Mouse (Mus musculus) liver, adult 2 months (tissue): ENCODE data around the gene Pptc7. TPM values are rescaled to one million over a fixed set of nuclear protein-coding genes. Genes with fewer than 3 reads are reported as not detected.
"Not testable (repeated sequence)": the region's sequence is repeated elsewhere in the genome, so short reads cannot be mapped to it uniquely, and the experiment has no call there.

Source experiments
- DNase-seq: peaks from one replicate; pipeline ENCODE4 v3.0.0-alpha.2; 2011; ENCODE audit warnings: low read depth, low spot score; ENCODE audit errors: extremely low read depth
- H3K27ac ChIP-seq: fragments of 200-500 bp; replicated peaks from 2 replicates; pipeline ENCODE4 v1.5.1; 2012; ENCODE audit warnings: low read depth, mild to moderate bottlenecking, control low read depth, inconsistent platforms, low read length; ENCODE audit not compliant: insufficient read depth
- H3K27me3 ChIP-seq: fragments of 200-500 bp; 2 replicates; pipeline ENCODE4 v1.6.1; 2012; ENCODE audit warnings: mild to moderate bottlenecking, moderate library complexity, low read length, inconsistent platforms; ENCODE audit not compliant: control insufficient read depth, insufficient read depth
- H3K36me3 ChIP-seq: fragments of 200-500 bp; 2 replicates; pipeline ENCODE4 v1.6.1; 2012; ENCODE audit warnings: low read length, inconsistent platforms; ENCODE audit not compliant: control insufficient read depth, insufficient read depth
- H3K4me1 ChIP-seq: fragments of 200-500 bp; 2 replicates; pipeline ENCODE4 v1.6.1; 2011; ENCODE audit warnings: low read length; ENCODE audit not compliant: control insufficient read depth, insufficient read depth
- H3K4me3 ChIP-seq: fragments of 200-500 bp; 2 replicates; pipeline ENCODE4 v1.5.1; 2011; ENCODE audit warnings: low read depth, mild to moderate bottlenecking, control low read depth, low read length, moderate library complexity; ENCODE audit not compliant: insufficient read depth
- H3K79me2 ChIP-seq: fragments of 200-500 bp; 2 replicates; pipeline ENCODE4 v1.6.1; 2012; ENCODE audit warnings: inconsistent platforms, mild to moderate bottlenecking, low read length, moderate library complexity; ENCODE audit not compliant: control insufficient read depth, insufficient read depth
- H3K9ac ChIP-seq: fragments of 200-500 bp; 2 replicates; pipeline ENCODE4 v1.6.1; 2012; ENCODE audit warnings: low read depth, mild to moderate bottlenecking, control low read depth, inconsistent platforms, low read length
- CTCF ChIP-seq: fragments of 200-500 bp; IDR thresholded peaks from 2 replicates; pipeline ENCODE4 v1.5.1; 2011; ENCODE audit warnings: low read depth, low read length, control low read depth
- POLR2A ChIP-seq: fragments of 200-500 bp; IDR thresholded peaks from 2 replicates; pipeline ENCODE4 v1.6.1; 2011; ENCODE audit warnings: low read length, control low read depth; ENCODE audit not compliant: insufficient read depth; ENCODE audit errors: extremely low read depth
- WGBS: fragments of 180-500 bp; shearing (Covaris S2); methylation state at CpG from one replicate; pipeline ENCODE4 v1.1.7; 2018; 5-methylcytosine and 5-hydroxymethylcytosine counted together
- polyA plus RNA-seq: library from polyadenylated mRNA; depleted of rRNA; stranded (reverse); fragments of >200 nt; gene quantifications from 2 replicates; pipeline ENCODE4 v1.2.3, GENCODE M21; 2012
- total RNA-seq: library from RNA; depleted of rRNA; stranded (reverse); fragments of >200 nt; gene quantifications from 2 replicates; pipeline ENCODE4 v1.2.3, GENCODE M21; 2014

Pptc7 gene
- total and polyA plus RNA-seq, 2 experiments: 8.7 to 17.6 TPM

DNA sequence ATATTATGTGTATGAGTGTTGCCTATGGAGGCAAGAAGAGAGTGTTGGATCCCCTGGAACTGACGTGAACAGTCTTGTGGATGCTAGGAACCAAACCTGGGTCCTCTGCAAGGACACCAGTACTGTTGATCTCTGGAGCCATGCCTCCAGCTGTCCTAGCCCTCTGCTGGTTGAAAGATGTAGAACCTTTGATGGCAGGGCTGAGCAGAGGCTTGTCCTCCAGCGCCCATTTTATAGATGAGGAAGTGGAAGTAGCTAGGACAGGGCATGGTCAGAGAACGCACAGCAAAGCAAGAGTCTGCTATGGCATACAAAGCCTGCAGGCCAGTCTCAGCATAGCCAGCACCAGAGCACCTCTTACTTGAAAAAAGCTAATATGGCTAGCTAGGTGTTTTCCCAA is 33.9 kb downstream of the Pptc7 start:
- peaks cover 13% of the 10 kb centered on the region for H3K36me3 ChIP-seq
- no peak for DNase-seq
- 79% methylated on average over 3 of the region's 3 CpGs for WGBS
- H3K4me1 ChIP-seq: peaks cover 18% of the 10 kb centered on the region
- no peaks in the 10 kb centered on the region for H3K27me3 ChIP-seq
- H3K9ac ChIP-seq: no peak overlapping the region
- H3K27ac ChIP-seq: no peak overlapping the region
- 0 out of 2 replicates have a peak, but pooled peaks cover 3% of the 10 kb centered on the region for H3K79me2 ChIP-seq
- TF ChIP-seq POLR2A (no peak), CTCF (peak; percentile 49; the same call in 1 of the 2 replicates)
- H3K4me3 ChIP-seq: no peak overlapping the region

GRCm38 (mm10) chr5:122318976-122319375 is 34.8 kb downstream of the Pptc7 start:
- WGBS: 93% methylated on average over 3 of the region's 3 CpGs
- H3K27me3 ChIP-seq, H3K9ac ChIP-seq, H3K27ac ChIP-seq, H3K4me3 ChIP-seq, H3K79me2 ChIP-seq, DNase-seq: not testable (repeated sequence)
- Histone ChIP-seq H3K36me3 (peaks cover 13% of the 10 kb centered on the region), H3K4me1 (peaks cover 13% of the 10 kb centered on the region)

DNA sequence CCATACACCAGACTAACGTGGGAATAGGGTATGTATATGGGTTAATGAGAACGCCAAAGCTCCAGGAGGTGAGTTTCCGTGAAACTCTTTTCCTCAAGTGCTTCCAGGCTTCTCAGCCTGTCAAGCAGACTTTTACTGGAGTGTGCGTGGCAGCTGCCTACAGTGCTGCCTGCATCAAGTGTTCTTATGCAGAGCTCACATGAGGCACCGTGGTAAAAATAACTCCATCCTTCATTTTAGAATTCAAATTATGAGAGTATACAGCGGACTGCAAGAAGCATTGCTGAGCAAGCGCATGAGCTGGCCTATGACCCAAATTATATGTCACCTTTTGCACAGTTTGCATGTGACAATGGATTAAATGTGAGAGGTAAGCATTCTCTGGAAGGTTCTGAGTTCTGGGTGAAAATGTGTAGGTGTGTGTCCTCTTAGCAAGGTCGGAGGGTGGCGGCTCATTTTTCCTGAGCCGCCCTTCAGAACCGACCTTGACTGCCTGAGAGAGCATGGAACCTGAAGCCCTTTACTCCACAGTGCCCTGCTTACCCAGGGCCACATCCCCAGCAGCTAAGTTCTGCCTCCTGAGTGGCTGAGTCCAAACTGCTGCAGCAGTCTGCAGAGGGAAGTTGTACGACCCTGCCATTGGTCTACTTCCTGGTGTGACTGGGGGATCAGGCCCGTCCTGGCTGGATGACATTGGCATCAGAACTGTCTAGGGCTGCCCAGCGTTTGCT is 35.5 kb downstream of the Pptc7 start:
- H3K27me3 ChIP-seq: no peaks in the 10 kb centered on the region
- TF ChIP-seq CTCF (no peak), POLR2A (no peak)
- no peak overlapping the region for H3K4me3 ChIP-seq
- 0 out of 2 replicates have a peak, but pooled peaks cover 3% of the 10 kb centered on the region for H3K79me2 ChIP-seq
- 59% methylated on average over 14 of the region's 14 CpGs for WGBS
- no peak overlapping the region; the same call in 1 of the 2 replicates for H3K27ac ChIP-seq
- peaks cover 13% of the 10 kb centered on the region for H3K36me3 ChIP-seq
- DNase-seq: peak; percentile 54
- no peak overlapping the region for H3K9ac ChIP-seq
- H3K4me1 ChIP-seq: peaks cover 8% of the 10 kb centered on the region

- no peak for TF ChIP-seq POLR2A
- TF ChIP-seq CTCF: no peak
Observed at GRCm38 (mm10) chr5:122320205-122320781, 36.1 kb downstream of the Pptc7 start.

GRCm38 (mm10) chr5:122323523-122323922 is 39.4 kb downstream of the Pptc7 start:
- H3K4me3 ChIP-seq: no peak overlapping the region
- no peak for TF ChIP-seq POLR2A
- DNase-seq: no peak
- H3K4me1 ChIP-seq: no peaks in the 10 kb centered on the region
- no peak overlapping the region for H3K27ac ChIP-seq
- 71% methylated on average over 8 of the region's 8 CpGs for WGBS
- no peaks in the 10 kb centered on the region for H3K79me2 ChIP-seq
- peaks cover 13% of the 10 kb centered on the region for H3K36me3 ChIP-seq
- no peak overlapping the region for H3K9ac ChIP-seq
- H3K27me3 ChIP-seq: no peaks in the 10 kb centered on the region

More at GRCm38 (mm10) chr5:122320205-122320781, 36.1 kb downstream of the Pptc7 start:
- Histone ChIP-seq H3K4me1 (peaks cover 5% of the 10 kb centered on the region), H3K36me3 (peaks cover 13% of the 10 kb centered on the region), H3K27ac (no peak overlapping the region; the same call in 1 of the 2 replicates), H3K9ac (no peak overlapping the region), H3K4me3 (no peak overlapping the region), H3K27me3 (no peaks in the 10 kb centered on the region), H3K79me2 (0 out of 2 replicates have a peak, but pooled peaks cover 3% of the 10 kb centered on the region)
- 50% methylated on average over 12 of the region's 12 CpGs for WGBS
- DNase-seq: peak; percentile 57
